Mouse (Mus musculus) lung, adult 18-20 months (tissue): ENCODE data around the gene AC109138.7.
"Not testable (repeated sequence)": the region's sequence is repeated elsewhere in the genome, so short reads cannot be mapped to it uniquely, and the experiment has no call there.

Source experiments
- DNase-seq, 2 experiments: peaks; one replicate each; pipeline ENCODE4 v3.0.0; 2022; ENCODE audit warnings: mixed read lengths in 2 of 2

Gene AC109138.7

DNA sequence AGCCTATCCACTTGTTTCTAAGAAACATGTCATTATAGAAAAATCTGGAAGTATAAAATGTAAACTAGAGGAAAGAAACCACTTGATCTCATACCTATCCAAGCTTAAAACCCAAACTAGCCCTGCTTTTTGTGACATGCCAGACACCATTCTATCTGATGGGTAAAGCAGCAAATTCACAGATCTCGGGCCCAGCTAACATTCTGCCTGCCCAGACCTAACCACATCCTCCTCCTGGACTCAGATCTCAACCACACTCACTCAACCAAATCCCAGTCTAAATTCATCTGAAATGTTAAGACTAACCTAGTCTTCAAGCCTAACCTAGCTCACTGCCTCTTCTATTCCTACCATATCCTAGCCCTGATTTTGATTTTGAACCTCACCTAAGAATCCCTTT, 4.6 kb downstream of the AC109138.7 start:
- no peak for DNase-seq

DNA sequence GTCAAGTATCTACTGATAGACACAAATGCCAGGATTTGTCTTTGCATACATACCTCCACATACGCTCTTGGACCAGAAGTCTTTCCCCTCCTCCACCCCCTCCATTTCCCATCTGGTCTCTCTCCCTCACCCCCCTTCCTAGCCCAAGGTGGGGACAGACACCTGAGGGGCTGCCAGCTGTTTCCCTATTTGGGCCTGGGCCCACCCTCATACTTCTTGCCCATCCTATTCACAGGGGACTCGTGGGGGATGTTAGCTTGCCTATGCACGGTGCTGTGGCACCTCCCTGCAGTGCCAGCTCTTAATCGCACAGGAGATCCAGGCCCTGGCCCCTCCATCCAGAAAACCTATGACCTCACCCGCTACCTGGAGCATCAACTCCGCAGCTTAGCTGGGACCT, 5.8 kb downstream of the AC109138.7 start:
- DNase-seq, result no peak

DNA sequence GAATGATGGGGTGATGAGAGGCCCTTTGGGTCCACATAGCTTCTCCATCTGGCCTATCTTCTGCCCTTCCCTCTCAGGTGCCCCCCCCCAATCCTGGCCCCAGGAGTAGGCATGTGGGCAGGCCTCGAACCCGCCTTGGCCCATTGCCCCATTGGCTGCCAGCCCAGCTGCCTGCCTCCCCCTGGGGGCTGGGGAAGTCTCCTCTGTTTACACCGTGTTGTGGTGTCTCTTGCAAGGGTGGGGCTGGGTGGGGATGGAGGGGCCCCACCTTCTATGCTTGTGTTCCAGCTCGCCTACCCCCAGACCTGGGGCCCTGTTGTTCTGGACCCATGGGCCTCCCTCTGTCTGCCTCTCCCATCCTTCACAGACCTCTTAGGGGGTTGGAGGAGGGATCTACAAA, 6.3 kb downstream of the AC109138.7 start:
- DNase-seq, result peak in 1 of 2 experiments; percentile 60

DNA sequence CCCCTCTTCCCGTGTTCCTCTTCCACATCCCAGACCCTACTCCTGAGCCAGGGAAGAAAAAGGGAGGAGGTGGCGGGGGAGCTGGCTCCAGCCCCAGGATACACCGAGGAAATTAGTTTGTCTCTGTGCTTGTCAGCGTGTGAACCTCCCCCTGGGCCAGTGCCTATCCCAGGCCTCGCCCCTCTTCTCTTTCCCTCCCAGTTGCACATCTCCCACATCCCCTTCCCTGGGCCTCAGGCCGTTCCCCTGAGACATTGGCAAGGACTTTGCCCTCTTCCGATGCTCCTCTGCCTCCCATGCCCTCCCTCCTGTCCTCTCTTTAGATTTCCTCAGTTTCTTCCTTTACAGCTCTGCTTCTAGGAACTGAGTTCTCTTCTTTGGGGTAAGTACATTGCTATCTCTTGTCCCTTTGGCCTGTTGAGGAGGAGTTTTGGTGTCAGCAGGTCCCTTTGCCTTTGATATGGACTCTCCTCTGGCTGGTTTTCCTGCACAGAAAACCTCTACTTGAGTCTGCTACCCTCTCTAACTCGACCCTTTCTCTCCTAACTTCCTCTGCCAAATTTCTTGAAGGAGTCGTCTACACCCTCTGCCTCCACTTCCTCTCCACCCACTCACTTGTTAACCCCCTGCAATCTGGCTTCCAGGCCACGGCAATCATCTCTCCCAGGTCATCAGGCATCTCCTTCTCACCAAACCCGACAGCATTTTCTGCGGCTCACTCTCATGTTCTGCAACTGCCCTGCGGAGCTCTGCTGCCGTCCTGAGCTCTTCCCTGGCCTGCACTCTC, 7.0 kb downstream of the AC109138.7 start:
- peak; percentile 58 to 62 for DNase-seq

DNA sequence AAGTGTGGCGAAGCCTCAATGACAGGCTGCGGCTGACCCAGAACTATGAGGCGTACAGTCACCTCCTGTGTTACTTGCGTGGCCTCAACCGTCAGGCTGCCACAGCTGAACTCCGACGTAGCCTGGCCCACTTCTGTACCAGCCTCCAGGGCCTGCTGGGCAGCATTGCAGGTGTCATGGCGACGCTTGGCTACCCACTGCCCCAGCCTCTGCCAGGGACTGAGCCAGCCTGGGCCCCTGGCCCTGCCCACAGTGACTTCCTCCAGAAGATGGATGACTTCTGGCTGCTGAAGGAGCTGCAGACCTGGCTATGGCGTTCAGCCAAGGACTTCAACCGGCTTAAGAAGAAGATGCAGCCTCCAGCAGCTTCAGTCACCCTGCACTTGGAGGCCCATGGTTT, 8.0 kb downstream of the AC109138.7 start:
- peak in 1 of 2 experiments; percentile 50 for DNase-seq

DNA sequence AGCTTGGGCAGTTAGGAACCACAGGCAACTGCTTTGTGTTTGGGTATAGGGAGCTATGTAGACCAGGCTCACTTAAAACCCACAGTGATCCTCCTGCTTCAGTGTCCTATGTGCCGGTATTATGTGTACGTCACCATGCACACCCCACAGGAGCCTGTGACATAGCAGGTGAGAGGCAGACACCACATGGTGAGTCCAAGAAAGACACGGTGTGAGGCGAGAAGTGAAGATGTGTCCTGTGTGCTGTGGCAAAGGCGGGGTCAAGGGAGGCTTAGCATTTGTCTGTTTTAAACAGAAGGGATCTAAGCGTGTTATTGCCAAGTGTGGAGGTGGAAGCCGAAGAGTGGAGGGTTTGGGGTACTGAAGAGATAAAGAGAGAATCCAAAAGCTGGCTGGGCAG, 12.6 kb downstream of the AC109138.7 start:
- DNase-seq, result no peak

DNA sequence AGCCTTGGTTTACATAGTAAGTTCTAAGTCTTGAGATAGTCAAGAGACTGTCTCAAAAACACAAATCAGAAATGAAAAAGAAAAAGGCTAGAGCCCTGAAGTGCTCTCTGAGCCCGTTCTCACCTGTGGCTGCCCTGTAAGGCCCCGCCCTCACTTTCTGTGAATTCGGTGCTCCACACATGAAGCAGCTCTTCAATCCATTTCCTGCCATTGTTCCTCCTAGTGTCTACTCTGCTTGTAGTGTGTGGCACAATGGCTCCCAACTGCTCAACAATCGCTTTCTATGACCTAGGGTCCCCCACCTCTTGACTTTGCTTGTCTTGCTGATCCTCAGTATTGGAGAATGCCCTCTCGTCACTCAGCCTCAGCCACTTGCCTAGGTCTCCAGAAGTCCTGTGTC, 13.3 kb downstream of the AC109138.7 start:
- no peak for DNase-seq

DNA sequence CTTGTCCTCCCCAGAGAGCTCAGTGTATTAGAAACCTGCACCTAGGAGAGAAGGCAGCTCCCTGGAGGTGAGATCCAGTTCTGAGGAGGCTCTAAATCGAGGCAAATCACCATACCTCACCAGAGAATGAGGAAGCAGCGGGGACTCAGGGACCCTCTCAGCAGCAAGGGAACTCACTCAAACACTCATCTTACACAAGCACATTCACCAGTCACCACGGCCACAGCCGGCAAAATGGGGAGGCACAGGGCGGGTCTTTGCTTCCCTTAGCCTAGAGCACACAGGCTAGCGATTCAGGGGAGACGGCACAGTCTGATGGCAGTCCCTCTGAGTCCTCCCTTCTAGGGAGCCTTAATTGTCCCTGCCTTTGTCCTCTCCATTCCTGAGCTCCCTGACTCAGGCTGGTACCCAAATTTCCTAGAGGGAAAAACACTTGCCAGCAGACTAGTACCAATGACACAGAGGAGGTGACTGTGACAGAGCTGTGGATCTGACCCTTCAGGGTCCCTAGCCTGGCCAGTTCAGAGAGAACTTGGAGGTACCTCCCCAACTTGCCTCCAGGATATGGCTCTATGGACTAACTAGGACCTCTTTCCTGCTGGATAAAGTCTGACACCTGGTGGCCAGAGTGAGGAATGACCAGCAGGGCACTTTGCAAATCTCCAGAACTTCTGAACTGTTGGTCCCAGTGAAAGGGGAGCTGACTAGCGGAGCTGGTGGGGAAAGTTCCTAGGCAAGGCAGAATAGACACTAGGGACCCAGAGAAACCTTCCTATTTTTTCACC, 13.9 kb downstream of the AC109138.7 start:
- DNase-seq, result peak; percentile 79 to 82

DNA sequence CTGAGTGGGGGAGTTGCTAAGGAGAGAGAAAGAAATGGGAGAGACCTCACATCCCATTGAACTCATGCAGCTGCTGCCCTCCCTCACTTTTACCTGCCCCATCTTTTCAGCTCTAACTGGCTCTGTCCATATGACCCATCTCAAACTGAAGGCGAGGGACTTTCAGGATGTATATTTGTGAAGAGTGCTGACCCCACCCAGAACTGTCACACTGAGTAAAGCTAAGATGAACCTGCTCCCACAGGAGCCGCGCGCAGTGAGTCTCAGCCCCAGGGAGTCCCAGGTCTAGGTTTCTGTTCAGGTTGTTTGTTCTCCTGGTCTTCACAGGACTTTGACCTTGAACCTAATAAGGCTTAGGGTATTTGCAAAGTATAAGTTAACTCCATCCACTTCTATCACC, 14.7 kb downstream of the AC109138.7 start:
- DNase-seq, result no peak

DNA sequence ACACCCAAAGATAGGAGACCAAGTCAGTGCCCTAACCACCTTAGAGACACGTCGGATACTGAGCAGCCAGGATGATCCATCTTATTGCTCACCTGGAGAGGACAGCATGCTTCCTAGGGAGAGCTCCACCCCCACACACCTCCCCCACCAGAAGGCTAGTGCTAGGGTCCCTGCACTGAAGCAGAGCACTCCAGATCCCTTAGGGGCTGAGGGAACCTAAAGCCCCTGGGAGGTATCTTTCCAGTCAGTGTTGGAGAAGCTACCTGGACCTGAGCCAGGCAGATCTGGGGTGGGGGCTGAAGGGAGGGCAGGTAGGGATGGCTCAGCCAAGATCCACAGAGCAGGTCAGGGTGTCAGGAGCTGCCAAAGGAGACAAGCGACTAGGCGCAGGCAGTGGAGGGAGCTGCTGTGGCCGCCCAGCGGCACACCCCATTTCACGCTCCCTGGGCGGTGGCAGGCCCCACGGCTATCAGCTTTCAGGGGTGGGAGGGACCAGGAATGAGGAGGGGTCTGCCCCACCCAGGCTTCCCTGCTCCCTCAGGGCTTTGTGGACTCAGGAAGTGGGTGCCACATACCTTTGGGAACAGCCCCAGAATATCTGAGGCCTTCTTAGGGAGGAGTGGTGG, 15.4 kb downstream of the AC109138.7 start:
- peak in 1 of 2 experiments; percentile 35 for DNase-seq

DNA sequence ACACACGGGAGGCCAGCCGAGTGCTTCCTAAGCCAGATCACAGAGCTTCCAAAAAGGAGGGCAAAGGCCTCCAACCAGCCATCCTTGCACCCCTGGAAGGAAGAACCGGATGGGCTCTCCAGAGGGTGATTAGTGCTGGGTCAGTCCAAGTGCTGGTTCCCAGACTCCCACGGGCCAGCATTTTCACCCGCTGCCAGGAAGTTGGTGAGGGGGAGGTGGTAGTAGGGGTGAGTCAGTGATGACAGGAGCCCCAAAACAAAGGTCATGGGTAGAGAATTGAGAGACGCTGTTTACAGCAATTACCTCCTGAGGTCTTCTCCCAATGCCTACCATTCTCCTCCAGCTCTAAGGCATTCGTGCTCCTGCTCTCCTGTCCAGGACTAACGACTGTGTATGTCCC, 16.3 kb downstream of the AC109138.7 start:
- peak in 1 of 2 experiments; percentile 33 for DNase-seq

DNA sequence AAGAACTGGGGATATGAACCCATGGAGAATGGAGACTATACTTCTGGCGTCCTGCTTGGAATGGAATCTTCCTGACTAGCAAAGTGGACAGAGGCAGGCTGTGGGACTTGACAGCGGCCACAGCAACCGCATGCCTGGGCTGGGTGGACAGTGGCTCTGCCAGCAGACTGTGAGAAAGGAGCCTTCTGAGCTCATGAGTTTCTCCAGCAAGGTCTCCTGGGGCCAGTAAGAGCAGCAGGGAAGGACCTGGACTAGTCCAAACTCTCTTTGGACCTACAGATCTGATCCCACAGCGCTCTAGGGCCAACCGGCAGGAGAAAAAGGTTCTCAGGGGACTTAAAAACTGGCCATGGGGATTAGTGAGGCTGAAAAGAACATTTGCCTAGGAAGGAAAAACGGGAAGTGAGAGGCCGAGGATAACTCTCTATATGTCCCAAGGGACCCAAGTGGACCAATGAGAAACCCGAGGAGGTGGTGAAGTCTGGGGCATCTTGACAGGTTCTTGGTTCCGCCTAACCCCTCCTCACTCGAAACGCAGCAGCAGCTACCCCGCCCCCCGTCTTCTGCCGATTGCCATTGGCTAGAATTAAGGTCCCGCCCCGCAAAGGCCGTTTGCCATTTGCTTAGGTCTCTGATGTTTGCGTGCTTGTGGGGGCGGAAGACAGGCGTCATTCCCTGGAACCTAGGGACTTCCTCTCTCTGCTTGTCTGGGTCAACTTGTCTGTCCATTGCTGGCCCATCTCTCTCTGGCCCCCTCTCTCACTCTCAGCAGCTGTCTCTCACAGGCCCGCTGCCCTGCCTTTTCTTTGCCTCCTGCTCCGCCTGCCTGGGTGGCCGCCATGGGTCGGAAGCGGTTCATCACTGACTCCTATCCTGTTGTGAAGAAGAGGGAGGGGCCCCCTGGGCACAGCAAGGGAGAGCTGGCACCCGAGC, 17.4 kb downstream of the AC109138.7 start, which contains the start of gene Pold4:
Gene Pold4 (plus strand): TSS at position 647 of the 933 bp plus-strand sequence.
- DNase-seq, result peak; percentile 99

DNA sequence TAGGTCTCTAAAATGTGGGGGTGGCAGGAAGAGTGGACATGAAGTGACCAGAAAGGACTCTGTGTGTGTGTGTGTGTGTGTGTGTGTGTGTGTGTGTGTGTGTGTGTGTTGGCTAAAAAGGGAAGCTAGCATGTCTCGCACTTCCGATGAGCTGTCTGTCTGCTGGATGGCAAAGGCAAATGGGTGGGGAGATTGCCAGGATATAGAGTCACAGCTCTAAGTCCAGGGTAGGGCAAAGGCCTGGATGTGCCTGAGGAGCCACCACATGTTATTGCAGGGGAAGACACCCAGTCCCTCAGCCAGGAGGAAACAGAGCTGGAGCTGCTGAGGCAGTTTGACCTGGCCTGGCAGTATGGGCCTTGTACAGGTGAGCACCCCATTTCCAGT, 18.0 kb downstream of the AC109138.7 start:
- peak; percentile 69 to 76 for DNase-seq

DNA sequence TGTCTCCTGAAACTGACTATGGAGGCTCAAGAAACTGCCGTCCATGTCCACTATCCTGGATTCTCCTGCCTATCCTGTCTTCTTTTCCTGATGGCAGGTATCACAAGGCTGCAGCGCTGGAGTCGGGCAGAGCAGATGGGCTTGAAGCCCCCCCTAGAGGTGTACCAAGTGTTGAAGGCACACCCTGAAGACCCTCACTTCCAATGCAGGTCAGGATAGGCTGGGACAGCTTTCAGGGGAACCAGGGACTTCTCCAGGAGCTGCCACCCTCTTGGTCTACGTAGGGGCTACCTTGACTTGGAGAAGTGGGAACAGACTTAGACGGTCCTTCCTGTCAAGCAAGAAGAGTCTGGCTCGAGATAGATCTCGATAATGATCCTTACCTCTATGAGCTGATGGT, 18.5 kb downstream of the AC109138.7 start:
- no peak for DNase-seq

DNA sequence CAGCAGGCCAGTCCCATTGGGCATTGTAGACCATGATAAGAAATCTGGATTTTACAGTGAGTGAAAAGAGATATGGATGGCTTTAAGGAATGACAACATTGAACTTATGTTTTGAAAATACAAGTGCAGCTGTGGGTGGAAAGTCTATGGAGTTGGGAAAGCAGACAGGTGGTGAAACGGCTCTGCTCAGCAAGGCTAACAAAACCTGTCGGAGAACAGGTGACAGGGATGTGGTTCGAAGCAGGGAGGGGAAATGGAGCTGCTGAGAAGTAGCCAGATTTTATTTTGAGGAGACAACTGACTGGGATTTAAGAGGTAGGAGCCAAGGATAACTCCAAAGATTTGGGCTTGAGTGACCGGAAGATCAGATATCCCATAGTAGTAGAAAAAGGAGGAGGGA, 20.4 kb downstream of the AC109138.7 start:
- no peak for DNase-seq

DNA sequence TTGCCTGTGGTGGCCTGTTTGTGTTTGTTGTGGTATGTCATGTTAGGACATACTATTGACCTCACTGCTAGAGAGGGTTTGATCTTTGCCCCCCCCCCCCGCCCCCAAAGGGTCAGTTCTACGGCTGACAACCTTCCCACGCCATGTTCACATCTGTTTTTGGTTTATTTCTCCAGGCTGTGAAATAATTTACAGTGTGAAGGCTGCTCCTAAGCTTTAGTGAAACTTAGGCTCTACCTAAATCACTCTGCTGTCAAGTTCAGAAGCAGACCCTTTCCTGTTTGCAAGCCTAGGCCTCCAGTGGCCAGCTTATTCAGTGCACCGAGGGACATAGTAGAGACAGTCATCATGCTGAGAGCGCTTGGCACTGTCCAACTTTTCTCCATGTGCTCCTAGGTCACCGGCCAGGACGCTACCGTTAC, 26.1 kb downstream of the AC109138.7 start:
- DNase-seq, result no peak

DNA sequence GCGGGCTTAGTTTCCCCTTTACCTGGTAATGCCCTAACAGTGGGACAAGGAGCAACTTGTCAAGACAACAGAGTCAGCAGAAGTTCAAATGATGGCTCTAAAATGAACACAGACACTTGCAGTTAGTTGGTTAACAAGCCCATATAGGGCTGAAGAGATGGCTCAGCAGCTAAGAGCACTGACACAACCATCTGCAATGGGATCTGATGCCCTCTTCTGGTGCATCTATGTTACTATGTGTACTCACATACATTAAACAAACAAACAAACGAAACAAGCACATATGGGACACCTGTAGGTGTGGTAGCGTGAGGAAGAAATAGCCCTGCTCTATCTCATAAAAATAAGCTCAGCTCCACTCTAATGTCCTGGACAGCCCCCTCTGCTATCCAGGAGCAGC, 28.3 kb downstream of the AC109138.7 start:
- DNase-seq, result no peak

DNA sequence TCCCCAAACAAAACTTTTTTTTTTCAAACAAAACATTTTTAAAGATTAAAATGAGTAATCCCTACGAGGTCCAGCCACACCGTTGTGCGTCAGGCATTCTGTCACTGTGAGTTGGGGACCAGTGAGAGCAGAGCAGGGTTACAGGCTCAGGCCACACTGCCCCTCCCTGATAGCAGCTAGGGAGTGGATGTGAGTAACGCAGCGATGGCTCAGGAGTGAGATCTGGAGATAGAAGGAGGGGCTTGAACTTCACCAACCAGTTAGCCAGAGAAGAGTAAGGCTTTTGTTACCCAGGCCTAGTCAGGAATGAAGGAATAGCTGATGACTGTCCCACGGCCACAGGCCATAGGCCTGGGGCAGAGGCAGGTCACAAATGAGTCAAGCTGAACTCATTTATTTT, 30.6 kb downstream of the AC109138.7 start:
- DNase-seq, result no peak

DNA sequence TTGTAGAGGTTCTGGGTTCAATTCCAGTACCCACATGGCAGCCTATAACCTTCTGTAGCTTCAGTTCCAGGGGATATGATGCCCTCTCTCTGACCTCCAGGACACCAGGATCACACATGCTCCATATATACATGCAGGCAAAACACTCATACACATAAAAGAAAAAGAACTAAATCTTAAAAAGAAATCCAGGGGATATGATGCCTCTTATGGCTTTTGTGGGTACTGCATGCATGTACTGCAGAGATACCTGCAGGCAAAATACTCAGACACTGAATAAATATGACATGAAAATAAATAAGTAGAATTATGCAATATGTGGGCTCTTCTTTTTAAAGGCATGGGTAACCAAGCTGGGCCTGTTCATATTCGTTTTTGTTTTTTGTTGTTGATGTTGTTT, 32.9 kb downstream of the AC109138.7 start:
- DNase-seq, result no peak

DNA sequence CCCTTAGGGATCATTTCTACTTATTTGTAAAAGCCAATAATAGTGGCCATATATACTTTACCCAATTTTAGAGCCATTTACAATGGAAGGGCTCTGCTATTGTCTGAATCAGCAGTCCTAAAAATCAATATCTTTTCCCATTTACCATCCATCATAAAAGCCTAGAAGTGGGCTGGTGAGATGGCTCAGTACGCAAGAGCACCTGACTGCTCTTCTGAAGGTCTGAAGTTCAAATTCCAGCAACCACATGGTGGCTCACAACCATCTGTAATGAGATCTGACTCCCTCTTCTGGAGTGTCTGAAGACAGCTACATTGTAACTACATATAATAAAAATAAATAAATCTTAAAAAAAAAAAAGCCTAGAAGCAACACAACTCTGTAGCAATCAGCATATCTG, 34.5 kb downstream of the AC109138.7 start:
- DNase-seq, result not testable (repeated sequence)

DNA sequence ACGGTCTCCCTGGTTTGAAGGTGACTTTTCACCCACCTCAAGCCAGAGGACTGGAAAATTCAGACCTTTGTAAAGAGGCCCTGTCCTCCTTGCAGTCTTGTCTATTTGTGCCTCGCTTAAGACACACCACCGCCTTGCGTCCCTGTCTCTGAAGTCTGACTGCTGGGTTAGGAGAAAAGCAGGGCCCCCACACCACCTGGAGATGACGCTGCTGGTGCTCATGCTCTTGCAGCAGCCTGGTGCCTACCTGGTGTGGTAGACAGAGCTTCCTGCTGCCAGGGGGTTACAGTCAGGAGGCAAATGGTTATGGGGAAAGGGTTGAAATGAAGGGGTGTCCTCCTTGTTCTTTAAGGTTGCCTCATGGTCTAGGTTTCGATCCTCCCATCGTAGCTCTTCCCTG, 40.1 kb downstream of the AC109138.7 start:
- no peak for DNase-seq

DNA sequence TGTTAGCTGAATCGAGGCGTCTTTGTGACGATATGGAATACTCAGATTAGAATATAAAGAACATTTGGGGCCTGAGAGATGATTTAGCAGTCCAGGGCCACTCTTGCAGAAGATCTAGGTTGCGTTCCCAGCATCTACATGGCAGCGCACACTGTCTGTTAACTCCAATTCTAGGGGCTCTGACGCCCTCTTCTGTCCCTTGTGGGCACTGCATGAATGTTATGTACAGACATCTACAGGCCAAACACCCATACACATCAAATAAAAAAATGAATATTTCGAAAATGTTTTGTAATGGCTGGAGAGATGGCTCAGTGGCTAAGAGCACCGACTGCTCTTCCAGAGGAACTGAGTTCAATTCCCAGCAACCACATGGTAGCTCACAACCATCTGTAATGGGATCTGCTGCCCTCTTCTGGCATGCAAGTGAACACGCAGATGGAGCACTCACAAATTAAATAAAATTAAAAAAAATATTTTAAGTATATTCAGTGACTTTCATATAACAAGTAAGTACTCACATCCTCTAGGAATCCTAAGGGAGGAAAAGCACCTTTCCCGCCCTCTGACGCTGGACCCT, 41.5 kb downstream of the AC109138.7 start:
- DNase-seq, result no peak
